Mouse (Mus musculus): ENCODE measurements around the gene Ankrd11. TPM values are rescaled to one million over a fixed set of nuclear protein-coding genes. Genes with fewer than 3 reads are reported as not detected.

Gene Ankrd11
- polyA plus RNA-seq, 1 experiment from 2014 or later, result 67.3 TPM

GRCm38 (mm10) chr8:122849152-122849910 is 192.7 kb downstream of the Ankrd11 start:
- Histone ChIP-seq H3K27me3 (replicated peaks) (no peaks in the 10 kb centered on the region), H3K27ac (no peak overlapping the region), H3K4me2 (no peak overlapping the region), H3K4me3 (replicated peaks) (no peak overlapping the region), H3K9ac (no peak overlapping the region), H3K4me1 (peaks cover 15% of the 10 kb centered on the region), H3K36me3 (no peaks in the 10 kb centered on the region), H3K9me3 (no peaks in the 10 kb centered on the region)
- 64% methylated on average over 11 of the region's 11 CpGs for WGBS
- ATAC-seq (ENCODE audit: insufficient read depth, low FRiP score, low read depth), result no peak

GRCm38 (mm10) chr8:122847829-122848561 is 194.1 kb downstream of the Ankrd11 start, which contains the start of gene Cdh15:
TSS of gene Cdh15 (plus strand) at chr8:122847966.
- peak; percentile 88 for ATAC-seq (ENCODE audit: insufficient read depth, low FRiP score, low read depth)
- Histone ChIP-seq H3K27ac (no peak within 1 kb of the TSS), H3K4me2 (peak within 1 kb of the TSS; percentile 36), H3K36me3 (no peaks in the 10 kb centered on the region), H3K4me3 (replicated peaks) (no peak within 1 kb of the TSS), H3K9ac (no peak within 1 kb of the TSS), H3K4me1 (0 out of 2 replicates have a peak, but pooled peaks cover 7% of the 10 kb centered on the region), H3K27me3 (replicated peaks) (no peaks in the 10 kb centered on the region), H3K9me3 (no peaks in the 10 kb centered on the region)
- WGBS, result 17% methylated on average over 18 of the region's 18 CpGs

- Histone ChIP-seq H3K27me3 (replicated peaks) (no peaks in the 10 kb centered on the region), H3K36me3 (no peaks in the 10 kb centered on the region), H3K4me3 (replicated peaks) (no peak overlapping the region), H3K9ac (no peak overlapping the region), H3K9me3 (no peaks in the 10 kb centered on the region), H3K4me1 (0 out of 2 replicates have a peak, but pooled peaks cover 7% of the 10 kb centered on the region), H3K4me2 (no peak overlapping the region), H3K27ac (no peak overlapping the region)
- WGBS, result 62% methylated on average over 4 of the region's 4 CpGs
- ATAC-seq (ENCODE audit: insufficient read depth, low FRiP score, low read depth), result no peak
Measured at GRCm38 (mm10) chr8:122845662-122846061, 196.4 kb downstream of the Ankrd11 start.

GRCm38 (mm10) chr8:122844161-122844560 is 197.9 kb downstream of the Ankrd11 start:
- Histone ChIP-seq H3K9ac (no peak overlapping the region), H3K27me3 (replicated peaks) (no peaks in the 10 kb centered on the region), H3K36me3 (no peaks in the 10 kb centered on the region), H3K4me3 (replicated peaks) (no peak overlapping the region), H3K4me2 (no peak overlapping the region), H3K27ac (no peak overlapping the region), H3K4me1 (0 out of 2 replicates have a peak, but pooled peaks cover 7% of the 10 kb centered on the region), H3K9me3 (no peaks in the 10 kb centered on the region)
- ATAC-seq (ENCODE audit: insufficient read depth, low FRiP score, low read depth), result no peak
- WGBS, result 71% methylated on average over 3 of the region's 3 CpGs

GRCm38 (mm10) chr8:122836696-122837095 is 205.4 kb downstream of the Ankrd11 start:
- Histone ChIP-seq H3K9me3 (no peaks in the 10 kb centered on the region), H3K36me3 (no peaks in the 10 kb centered on the region), H3K4me1 (no peaks in the 10 kb centered on the region), H3K4me2 (no peak overlapping the region), H3K4me3 (replicated peaks) (no peak overlapping the region), H3K27ac (no peak overlapping the region), H3K27me3 (replicated peaks) (no peaks in the 10 kb centered on the region), H3K9ac (no peak overlapping the region)
- 79% methylated on average over 13 of the region's 13 CpGs for WGBS
- ATAC-seq (ENCODE audit: insufficient read depth, low FRiP score, low read depth), result peak; percentile 53; the same call in 1 of the 2 replicates

- no peak for ATAC-seq (ENCODE audit: insufficient read depth, low FRiP score, low read depth)
- 78% methylated on average over 12 of the region's 12 CpGs for WGBS
- Histone ChIP-seq H3K27me3 (replicated peaks) (no peaks in the 10 kb centered on the region), H3K27ac (no peak overlapping the region), H3K4me1 (no peaks in the 10 kb centered on the region), H3K4me3 (replicated peaks) (no peak overlapping the region), H3K9me3 (no peaks in the 10 kb centered on the region), H3K36me3 (no peaks in the 10 kb centered on the region), H3K4me2 (no peak overlapping the region), H3K9ac (no peak overlapping the region)
Measured at GRCm38 (mm10) chr8:122836199-122836598, 205.9 kb downstream of the Ankrd11 start.

- no peaks in the 10 kb centered on the region for H3K9me3 ChIP-seq
- no peaks in the 10 kb centered on the region for H3K4me1 ChIP-seq
- peak; percentile 48; the same call in 1 of the 2 replicates for ATAC-seq (ENCODE audit: insufficient read depth, low FRiP score, low read depth)
- 29% methylated on average over 8 of the region's 8 CpGs for WGBS
- no peak overlapping the region for H3K4me3 ChIP-seq (replicated peaks)
- no peak overlapping the region for H3K4me2 ChIP-seq
- no peak overlapping the region for H3K27ac ChIP-seq
- H3K36me3 ChIP-seq, result no peaks in the 10 kb centered on the region
- no peaks in the 10 kb centered on the region for H3K27me3 ChIP-seq (replicated peaks)
- no peak overlapping the region for H3K9ac ChIP-seq
Measured at GRCm38 (mm10) chr8:122834971-122835370, 207.1 kb downstream of the Ankrd11 start.

GRCm38 (mm10) chr8:122834416-122834815 is 207.7 kb downstream of the Ankrd11 start:
- no peak overlapping the region for H3K4me3 ChIP-seq (replicated peaks)
- no peak for ATAC-seq (ENCODE audit: insufficient read depth, low FRiP score, low read depth)
- no peak overlapping the region for H3K4me2 ChIP-seq
- no peaks in the 10 kb centered on the region for H3K36me3 ChIP-seq
- no peaks in the 10 kb centered on the region for H3K4me1 ChIP-seq
- H3K27ac ChIP-seq, result no peak overlapping the region
- 83% methylated on average over 8 of the region's 8 CpGs for WGBS
- H3K9ac ChIP-seq, result no peak overlapping the region
- no peaks in the 10 kb centered on the region for H3K27me3 ChIP-seq (replicated peaks)
- no peaks in the 10 kb centered on the region for H3K9me3 ChIP-seq

Other genes with a start within 250 kb of the Ankrd11 start
- gene Cdh15, start 194.3 kb downstream of the Ankrd11 start, polyA plus RNA-seq (2015; fragmentation: Nextera tagmentation; extraction: Ambion mirVana), result 0.49 and 0.88 TPM in 2 replicates
- 48.2 and 50.7 TPM in 2 replicates for gene Spg7, start 20.7 kb upstream of the Ankrd11 start, polyA plus RNA-seq (2015; fragmentation: Nextera tagmentation; extraction: Ambion mirVana)
- 1,122 and 1,488 TPM in 2 replicates for gene Rpl13, start 60.1 kb upstream of the Ankrd11 start, polyA plus RNA-seq (2015; fragmentation: Nextera tagmentation; extraction: Ambion mirVana)
- 2.0 and 2.3 TPM in 2 replicates for gene Cpne7, start 75.1 kb upstream of the Ankrd11 start, polyA plus RNA-seq (2015; fragmentation: Nextera tagmentation; extraction: Ambion mirVana)
- gene Sult5a1, start 116.0 kb upstream of the Ankrd11 start, polyA plus RNA-seq (2015; fragmentation: Nextera tagmentation; extraction: Ambion mirVana), result 14.2 and 15.6 TPM in 2 replicates
- 2.0 and 3.9 TPM in 2 replicates for gene Dpep1, start 144.0 kb upstream of the Ankrd11 start, polyA plus RNA-seq (2015; fragmentation: Nextera tagmentation; extraction: Ambion mirVana)
- gene Chmp1a, start 170.5 kb upstream of the Ankrd11 start, polyA plus RNA-seq (2015; fragmentation: Nextera tagmentation; extraction: Ambion mirVana), result 135 and 150 TPM in 2 replicates
- gene Spata33, start 170.6 kb upstream of the Ankrd11 start, polyA plus RNA-seq (2015; fragmentation: Nextera tagmentation; extraction: Ambion mirVana), result 3.0 and 3.1 TPM in 2 replicates
- 28.8 and 30.6 TPM in 2 replicates for gene Cdk10, start 182.6 kb upstream of the Ankrd11 start, polyA plus RNA-seq (2015; fragmentation: Nextera tagmentation; extraction: Ambion mirVana)
- gene Spata2l, start 194.0 kb upstream of the Ankrd11 start, polyA plus RNA-seq (2015; fragmentation: Nextera tagmentation; extraction: Ambion mirVana), result 5.0 and 5.8 TPM in 2 replicates
- 19.8 and 21.0 TPM in 2 replicates for gene Zfp276, start 211.9 kb upstream of the Ankrd11 start, polyA plus RNA-seq (2015; fragmentation: Nextera tagmentation; extraction: Ambion mirVana)
- gene Vps9d1, start 212.1 kb upstream of the Ankrd11 start, polyA plus RNA-seq (2015; fragmentation: Nextera tagmentation; extraction: Ambion mirVana), result 20.5 and 22.5 TPM in 2 replicates

Data from stomach, embryonic 15.5 days (tissue).